Mouse (Mus musculus) G1E (cell line): Measurements from ENCODE around the gene Tmpo. TPM values are rescaled to one million over a fixed set of nuclear protein-coding genes. Genes with fewer than 3 reads are reported as not detected.

Experiments used
- ATAC-seq: 2 replicates; pipeline ENCODE4 v1.8.0; 2016; ENCODE audit warnings: mild to moderate bottlenecking; ENCODE audit not compliant: insufficient number of reproducible peaks, poor library complexity, low FRiP score, severe bottlenecking; ENCODE audit errors: extremely low read depth
- DNase-seq: peaks from one replicate; pipeline ENCODE4 v3.0.0; 2012; ENCODE audit warnings: low spot score
- H3K27me3 ChIP-seq: 2 replicates; pipeline ENCODE4 v1.6.1; 2012; ENCODE audit warnings: mild to moderate bottlenecking, low read length, inconsistent platforms; ENCODE audit not compliant: insufficient read depth
- H3K36me3 ChIP-seq: replicated peaks from 2 replicates; pipeline ENCODE3; 2012; ENCODE audit warnings: mild to moderate bottlenecking, inconsistent platforms
- H3K4me1 ChIP-seq: 2 replicates; pipeline ENCODE4 v1.6.1; 2012; ENCODE audit warnings: low read depth, low read length, inconsistent platforms, mixed read lengths; ENCODE audit not compliant: insufficient read depth
- H3K4me3 ChIP-seq: 2 replicates; pipeline ENCODE4 v1.5.1; 2012; ENCODE audit warnings: low read depth, mild to moderate bottlenecking, inconsistent platforms, low read length, moderate library complexity, mixed read lengths
- H3K9me3 ChIP-seq: replicated peaks from 2 replicates; pipeline ENCODE4 v1.6.1; 2012; ENCODE audit warnings: inconsistent platforms
- CTCF ChIP-seq: IDR thresholded peaks from 2 replicates; pipeline ENCODE4 v1.5.1; 2012; ENCODE audit warnings: low read depth, low read length, inconsistent platforms, mixed read lengths
- GATA1 ChIP-seq: IDR thresholded peaks from 2 replicates; pipeline ENCODE4 v1.6.1; 2012; ENCODE audit warnings: borderline replicate concordance, low read length, inconsistent platforms, mixed read lengths
- GATA2 ChIP-seq: IDR thresholded peaks from 2 replicates; pipeline ENCODE4 v1.6.1; 2012; ENCODE audit warnings: low read depth, low read length, inconsistent platforms, borderline replicate concordance
- POLR2AphosphoS5 ChIP-seq: IDR thresholded peaks from 2 replicates; pipeline ENCODE4 v1.6.1; 2012; ENCODE audit warnings: low read depth, low read length, inconsistent platforms; ENCODE audit not compliant: insufficient replicate concordance
- TAL1 ChIP-seq: conservative IDR thresholded peaks from 2 replicates; pipeline ENCODE4 v1.6.1; 2012; ENCODE audit warnings: low read depth, low read length, inconsistent platforms, mixed read lengths
- polyA plus RNA-seq: library from polyadenylated mRNA; stranded (reverse); fragments of >175 nt; gene quantifications from 2 replicates; pipeline ENCODE4 v1.2.3, GENCODE M21; 2012
- total RNA-seq, 2 experiments: library from RNA; stranded (forward) in 1 of 2; stranded (reverse) in 1 of 2; fragments of 200-1000 nt in 1 of 2; fragments of >200 nt in 1 of 2; fragmentation: Nextera tagmentation in 1 of 2; gene quantifications; 2 replicates each; pipeline ENCODE4 v1.2.3; 2014 to 2017

The Tmpo gene
- total and polyA plus RNA-seq, 3 experiments: 247 to 529 (median 390) TPM

DNA sequence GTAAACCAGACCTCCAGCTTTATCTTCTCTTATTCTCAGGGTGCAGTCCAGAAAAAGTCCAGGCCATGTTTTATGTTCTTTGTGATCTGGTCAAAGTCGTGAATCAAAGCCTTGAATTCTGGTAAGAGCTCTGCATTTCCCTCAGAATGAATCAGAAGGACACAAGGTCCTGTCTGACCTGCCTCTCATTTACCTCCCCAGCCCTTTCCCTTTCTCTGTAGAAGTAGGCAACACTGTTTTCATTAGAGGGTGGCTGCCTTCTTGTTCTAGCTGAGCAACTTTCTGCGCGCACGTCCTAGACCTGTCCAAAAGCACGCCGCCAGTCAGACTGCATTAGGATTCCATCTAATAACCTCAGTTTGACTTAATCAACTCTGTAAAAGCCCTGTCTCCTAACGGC is 814 bp downstream of the Tmpo start:
- Histone ChIP-seq H3K4me3 (peak overlapping the region; percentile 76; the same call in 1 of the 2 replicates), H3K9me3 (no peaks in the 10 kb centered on the region), H3K36me3 (peaks cover 3% of the 10 kb centered on the region), H3K27me3 (no peaks in the 10 kb centered on the region), H3K4me1 (peaks cover 49% of the 10 kb centered on the region)
- ATAC-seq: no peak
- TF ChIP-seq TAL1: no peak
- no peak for TF ChIP-seq CTCF
- TF ChIP-seq GATA2: no peak
- no peak for TF ChIP-seq POLR2AphosphoS5
- no peak for TF ChIP-seq GATA1
- no peak for DNase-seq

DNA sequence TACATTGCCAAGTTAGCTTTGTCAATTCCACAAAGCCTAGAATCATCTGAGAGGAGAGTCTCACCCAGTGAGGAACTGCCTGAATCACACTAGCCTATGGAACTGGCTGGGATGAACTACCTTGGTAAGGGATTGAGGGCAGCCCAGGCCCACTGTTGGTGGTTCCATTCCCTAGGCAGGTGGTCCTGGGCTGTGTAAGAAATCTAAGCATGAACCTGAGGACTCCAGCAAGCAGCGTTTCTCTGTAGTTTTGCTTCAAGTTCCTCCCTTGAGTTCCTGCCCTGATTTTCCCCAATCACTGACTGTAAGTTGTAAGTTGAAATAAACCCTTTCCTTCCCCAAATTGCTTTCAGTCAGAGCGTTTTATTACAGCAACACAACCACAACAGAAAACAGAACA is 1.3 kb downstream of the Tmpo start:
- H3K4me1 ChIP-seq: peaks cover 48% of the 10 kb centered on the region
- no peak overlapping the region; the same call in 1 of the 2 replicates for H3K4me3 ChIP-seq
- ATAC-seq (no peak), DNase-seq (no peak)
- H3K9me3 ChIP-seq: no peaks in the 10 kb centered on the region
- TF ChIP-seq TAL1 (no peak), CTCF (no peak), GATA2 (no peak), GATA1 (no peak), POLR2AphosphoS5 (no peak)
- no peaks in the 10 kb centered on the region for H3K27me3 ChIP-seq
- H3K36me3 ChIP-seq: peaks cover 3% of the 10 kb centered on the region

DNA sequence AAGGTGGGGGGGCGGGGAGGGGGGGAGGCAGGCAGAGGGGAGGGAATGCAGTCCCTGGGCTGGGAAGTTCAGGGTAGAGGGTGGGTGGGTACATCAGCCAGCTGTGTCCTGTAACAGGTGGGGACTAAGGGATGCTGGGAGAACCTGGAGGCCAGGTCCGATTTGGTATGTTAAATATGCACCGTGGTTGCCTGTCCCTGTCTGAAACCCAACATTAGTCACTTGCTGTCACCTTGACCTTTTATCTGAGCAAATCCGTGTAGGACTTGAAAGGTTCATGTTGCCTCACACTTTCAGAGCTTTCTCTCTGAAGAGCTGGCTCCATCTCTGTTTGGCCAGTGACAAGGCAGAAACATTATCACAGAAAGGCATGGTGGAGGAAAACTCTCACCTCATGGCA is 3.9 kb downstream of the Tmpo start:
- Histone ChIP-seq H3K4me3 (no peak overlapping the region), H3K9me3 (no peaks in the 10 kb centered on the region), H3K4me1 (peaks cover 33% of the 10 kb centered on the region), H3K27me3 (no peaks in the 10 kb centered on the region), H3K36me3 (peaks cover 3% of the 10 kb centered on the region)
- TF ChIP-seq TAL1 (no peak), GATA2 (no peak), GATA1 (no peak), POLR2AphosphoS5 (no peak), CTCF (no peak)
- DNase-seq (no peak), ATAC-seq (no peak)

DNA sequence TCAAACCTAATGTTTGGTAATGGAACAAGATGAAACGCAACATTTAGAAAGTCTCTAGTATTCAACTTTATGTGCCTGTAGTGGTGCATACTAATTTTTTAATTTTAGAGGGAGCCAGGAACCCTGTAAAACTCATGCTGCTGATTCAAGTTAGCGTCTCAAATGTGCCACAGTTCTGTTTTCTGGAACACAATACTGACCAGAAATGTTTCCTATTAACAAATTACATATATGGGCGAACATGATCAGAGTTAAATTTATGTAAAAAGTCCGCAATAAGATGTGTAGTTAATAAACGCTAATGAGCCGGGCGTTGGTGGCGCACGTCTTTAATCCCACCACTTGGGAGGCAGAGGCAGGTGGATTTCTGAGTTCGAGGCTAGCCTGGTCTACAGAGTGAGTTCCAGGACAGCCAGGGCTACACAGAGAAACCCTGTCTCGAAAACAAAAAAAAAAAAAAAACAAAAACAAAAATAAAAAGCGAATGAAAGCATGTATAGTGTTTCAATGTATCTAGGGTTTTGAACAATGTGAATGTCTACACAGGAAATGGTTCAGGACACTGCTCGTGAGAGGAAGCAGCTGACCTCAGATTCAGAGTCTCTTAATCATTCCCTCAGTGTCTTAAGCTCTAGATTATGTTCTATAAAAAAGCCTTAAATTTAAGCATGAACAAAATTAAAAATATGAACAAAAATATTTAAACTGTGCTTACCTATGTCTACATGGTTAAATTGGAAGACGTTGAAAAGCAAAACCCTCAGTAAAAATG is 8.6 kb downstream of the Tmpo start:
- H3K36me3 ChIP-seq: peaks cover 11% of the 10 kb centered on the region
- TF ChIP-seq POLR2AphosphoS5 (no peak), GATA1 (no peak), CTCF (no peak), TAL1 (no peak), GATA2 (no peak)
- H3K27me3 ChIP-seq: no peaks in the 10 kb centered on the region
- no peaks in the 10 kb centered on the region for H3K9me3 ChIP-seq
- ATAC-seq: no peak
- DNase-seq: no peak
- peak overlapping the region; percentile 97 for H3K4me3 ChIP-seq
- H3K4me1 ChIP-seq: peaks cover 30% of the 10 kb centered on the region

DNA sequence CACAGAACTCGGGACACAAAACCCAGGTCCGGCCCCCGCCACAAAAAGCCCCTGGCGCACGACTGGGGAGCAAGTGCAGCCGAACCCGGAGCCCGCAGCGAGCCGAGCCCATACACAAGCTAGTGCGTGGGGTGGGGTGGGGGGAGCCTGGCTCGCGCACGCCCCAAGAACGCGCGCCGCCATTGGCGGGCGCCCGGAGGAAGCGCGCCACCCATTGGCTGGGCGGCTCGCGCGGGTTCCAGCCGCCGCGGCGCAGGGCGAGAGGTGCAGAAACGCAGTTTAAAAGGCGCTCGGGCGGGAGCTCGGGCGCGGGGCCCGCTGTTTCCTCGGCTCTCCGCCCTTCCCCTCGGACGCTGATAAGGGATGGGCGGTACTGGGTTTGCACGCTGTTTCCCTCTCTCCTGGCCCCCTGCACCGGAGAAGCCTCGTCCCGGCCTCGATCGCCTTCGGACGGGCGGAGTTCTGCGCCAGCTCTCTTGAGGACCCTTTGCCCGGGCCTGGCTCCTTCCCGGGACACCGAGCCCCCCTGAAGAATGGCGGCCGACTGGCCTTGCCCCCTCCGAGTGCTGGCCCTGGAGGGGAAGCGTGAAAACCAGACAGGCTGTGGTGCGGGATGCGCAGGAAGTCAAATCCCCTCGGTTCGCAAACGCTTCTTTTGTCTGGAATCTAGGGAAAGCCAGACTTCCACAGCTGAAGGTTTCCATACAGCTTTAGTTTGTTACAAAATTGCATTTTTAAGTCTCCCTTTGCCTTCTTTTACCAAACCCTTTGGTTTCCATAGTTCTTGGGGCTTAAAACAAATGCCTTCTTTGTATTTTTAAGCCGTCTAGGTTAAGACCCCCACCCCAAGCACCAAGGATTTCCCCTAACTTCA is 9.4 kb downstream of the Tmpo start:
- DNase-seq (peak; percentile 97), ATAC-seq (peak; percentile 71)
- peak overlapping the region; percentile 97 for H3K4me3 ChIP-seq
- no peaks in the 10 kb centered on the region for H3K27me3 ChIP-seq
- no peak for TF ChIP-seq TAL1
- no peaks in the 10 kb centered on the region for H3K9me3 ChIP-seq
- H3K36me3 ChIP-seq: peaks cover 18% of the 10 kb centered on the region
- peaks cover 33% of the 10 kb centered on the region for H3K4me1 ChIP-seq

DNA sequence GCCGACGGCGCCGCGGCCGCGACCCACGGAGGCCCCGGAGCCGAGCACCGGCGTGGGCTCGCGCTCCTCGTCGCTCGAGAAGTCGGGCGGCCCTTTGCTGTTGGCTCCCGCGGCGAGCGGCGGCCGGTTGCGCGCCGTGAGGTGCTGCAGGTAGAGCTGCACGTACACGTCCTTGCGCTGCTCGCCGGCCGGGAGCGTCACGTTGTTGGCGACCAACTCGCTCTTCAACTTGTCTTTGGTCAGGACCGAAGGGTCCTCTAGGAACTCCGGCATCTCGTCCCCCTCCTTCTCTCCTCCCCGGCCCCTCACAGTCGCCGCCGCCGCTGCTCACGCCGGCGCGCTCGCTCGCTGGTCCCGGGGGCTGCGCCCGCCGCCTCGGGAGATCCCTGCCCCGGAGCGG is 10.1 kb downstream of the Tmpo start:
- ATAC-seq: no peak
- H3K4me3 ChIP-seq: peak overlapping the region; percentile 97

More for the DNA sequence above, 10.1 kb downstream of the Tmpo start:
- no peaks in the 10 kb centered on the region for H3K9me3 ChIP-seq
- H3K27me3 ChIP-seq: no peaks in the 10 kb centered on the region
- TF ChIP-seq CTCF (no peak), TAL1 (no peak), POLR2AphosphoS5 (no peak), GATA2 (no peak)
- peaks cover 32% of the 10 kb centered on the region for H3K4me1 ChIP-seq
- no peak for DNase-seq
- peaks cover 22% of the 10 kb centered on the region for H3K36me3 ChIP-seq
